Mouse (Mus musculus) ES-Bruce4 (cell line): ENCODE measurements around the gene Erbin. TPM values are rescaled to one million over a fixed set of nuclear protein-coding genes. Genes with fewer than 3 reads are reported as not detected.

Experiments used
- H3K27ac ChIP-seq: 2 replicates; pipeline ENCODE4 v1.5.1; 2012; ENCODE audit warnings: low read length, inconsistent platforms; ENCODE audit not compliant: insufficient read depth
- H3K27me3 ChIP-seq: 2 replicates; pipeline ENCODE4 v1.6.1; 2012; ENCODE audit warnings: mild to moderate bottlenecking, low read length, inconsistent platforms; ENCODE audit not compliant: control insufficient read depth, poor library complexity, insufficient read depth, severe bottlenecking
- H3K36me3 ChIP-seq: 2 replicates; pipeline ENCODE4 v1.6.1; 2012; ENCODE audit warnings: inconsistent platforms, mild to moderate bottlenecking, low read length, moderate library complexity; ENCODE audit not compliant: control insufficient read depth, poor library complexity, insufficient read depth, severe bottlenecking
- H3K4me1 ChIP-seq: one replicate; pipeline ENCODE4 v1.8.1; 2011; ENCODE audit warnings: low read length; ENCODE audit not compliant: control insufficient read depth, insufficient read depth
- H3K4me3 ChIP-seq: 2 replicates; pipeline ENCODE4 v1.5.1; 2011; ENCODE audit warnings: low read depth, mild to moderate bottlenecking, low read length
- H3K9ac ChIP-seq: 2 replicates; pipeline ENCODE4 v1.6.1; 2012; ENCODE audit warnings: low read depth, mild to moderate bottlenecking, inconsistent platforms; ENCODE audit not compliant: poor library complexity, severe bottlenecking
- H3K9me3 ChIP-seq: replicated peaks from 2 replicates; pipeline ENCODE4 v1.6.1; 2012; ENCODE audit warnings: mild to moderate bottlenecking, low read length, inconsistent platforms; ENCODE audit not compliant: control insufficient read depth, poor library complexity, insufficient read depth, severe bottlenecking
- CTCF ChIP-seq: IDR thresholded peaks from one replicate; pipeline ENCODE4 v1.8.1; 2011; ENCODE audit warnings: low read depth, low read length
- EP300 ChIP-seq: IDR thresholded peaks from 2 replicates; pipeline ENCODE4 v1.6.1; 2011; ENCODE audit warnings: low read depth, low read length; ENCODE audit not compliant: insufficient read depth
- POLR2A ChIP-seq: IDR thresholded peaks from one replicate; pipeline ENCODE4 v1.8.1; 2011; ENCODE audit warnings: low read length; ENCODE audit not compliant: insufficient read depth
- polyA plus RNA-seq: library from polyadenylated mRNA; stranded (reverse); fragments of >200 nt; gene quantifications from 2 replicates; pipeline ENCODE4 v1.2.4, GENCODE M21; 2011; ENCODE audit warnings: low read depth; ENCODE audit not compliant: missing spikeins, insufficient read depth, insufficient read length

The Erbin gene
- polyA plus RNA-seq, 1 experiment: 28.1 TPM

DNA sequence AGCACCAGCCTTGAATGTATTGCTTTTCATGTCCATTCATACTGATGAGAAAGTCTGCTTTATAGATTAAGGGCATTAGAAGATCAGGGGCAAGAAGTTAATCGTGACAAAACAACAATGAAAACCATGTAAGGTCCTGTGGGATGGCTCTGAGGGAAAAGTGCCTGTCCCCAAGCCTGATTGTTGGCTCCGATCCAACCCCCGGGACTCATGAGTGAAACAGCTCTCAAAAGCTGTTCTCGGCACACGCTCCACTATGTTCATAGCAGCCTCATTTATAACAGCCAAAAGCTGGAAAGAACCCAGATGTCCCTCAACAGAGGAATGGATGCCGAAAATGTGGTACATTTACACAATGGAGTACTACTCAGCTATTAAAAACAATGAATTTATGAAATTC lies 4.3 kb upstream of the Erbin start:
- TF ChIP-seq CTCF (no peak), POLR2A (no peak), EP300 (no peak)
- H3K4me1 ChIP-seq: no peaks in the 10 kb centered on the region
- peaks cover 6% of the 10 kb centered on the region for H3K27me3 ChIP-seq
- no peak overlapping the region for H3K9ac ChIP-seq
- H3K4me3 ChIP-seq: no peak overlapping the region
- H3K36me3 ChIP-seq: no peaks in the 10 kb centered on the region
- H3K27ac ChIP-seq: no peak overlapping the region
- H3K9me3 ChIP-seq: peaks cover 5% of the 10 kb centered on the region

DNA sequence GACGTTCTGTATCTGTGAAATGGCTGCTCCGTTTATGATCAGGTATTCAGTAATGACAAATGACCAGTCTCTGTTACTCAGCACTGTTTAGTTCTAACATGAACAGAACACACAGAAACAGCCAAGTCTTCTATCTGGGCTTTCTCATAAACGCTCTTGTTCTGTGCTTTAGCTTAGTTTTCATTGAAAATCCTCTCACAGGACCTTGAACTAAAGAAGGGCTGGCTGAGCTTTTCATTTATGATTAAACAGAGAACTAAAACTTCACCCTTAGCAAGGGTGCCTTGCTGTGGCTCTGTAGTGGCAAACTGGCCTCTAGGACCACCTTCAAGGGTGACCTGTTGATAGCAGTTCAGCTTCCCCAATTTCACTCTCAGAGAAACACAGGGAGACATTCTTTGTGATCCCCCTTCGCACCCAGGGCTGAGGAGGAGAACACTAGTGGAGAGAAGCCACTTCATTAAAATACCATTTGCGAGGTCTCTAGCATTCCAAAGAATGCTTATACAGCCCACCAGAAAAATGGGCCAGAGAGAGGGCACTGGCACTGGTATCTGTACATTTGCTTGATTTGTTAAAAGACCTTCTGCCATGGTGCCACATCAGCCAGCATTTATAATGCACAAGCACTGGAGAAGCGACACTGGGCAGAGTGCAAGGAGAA lies 3.2 kb upstream of the Erbin start:
- no peak overlapping the region for H3K4me3 ChIP-seq
- H3K9me3 ChIP-seq: no peaks in the 10 kb centered on the region
- H3K27me3 ChIP-seq: peaks cover 6% of the 10 kb centered on the region
- no peaks in the 10 kb centered on the region for H3K4me1 ChIP-seq
- TF ChIP-seq POLR2A: no peak
- no peak for TF ChIP-seq EP300
- no peak overlapping the region for H3K9ac ChIP-seq
- H3K27ac ChIP-seq: no peak overlapping the region
- H3K36me3 ChIP-seq: no peaks in the 10 kb centered on the region

DNA sequence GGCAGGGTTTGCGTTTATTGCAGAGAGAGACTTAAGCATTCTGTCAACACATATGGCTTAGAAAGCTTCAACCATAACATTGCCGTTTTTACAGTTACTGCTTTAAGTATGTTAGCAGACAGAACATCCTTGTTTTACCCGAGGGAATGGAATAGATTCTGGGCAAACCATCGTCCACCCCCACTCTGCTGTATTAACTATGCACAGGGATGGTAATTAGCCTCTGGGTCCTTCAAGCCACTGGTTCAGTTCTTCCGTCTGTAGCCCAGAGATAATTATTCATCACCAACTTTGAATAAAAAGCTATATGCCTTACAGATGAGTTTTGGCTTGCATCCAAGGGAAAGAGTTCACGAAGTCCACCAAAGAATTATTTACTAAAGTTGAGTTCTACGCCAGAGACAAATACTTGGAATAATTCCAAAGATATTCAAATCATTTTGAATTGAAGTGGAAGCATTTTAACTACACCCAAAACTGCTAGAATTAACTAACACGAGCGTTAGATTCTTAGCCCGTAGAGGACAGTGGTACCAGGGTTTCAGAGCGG lies 1.6 kb upstream of the Erbin start:
- no peaks in the 10 kb centered on the region for H3K4me1 ChIP-seq

DNA sequence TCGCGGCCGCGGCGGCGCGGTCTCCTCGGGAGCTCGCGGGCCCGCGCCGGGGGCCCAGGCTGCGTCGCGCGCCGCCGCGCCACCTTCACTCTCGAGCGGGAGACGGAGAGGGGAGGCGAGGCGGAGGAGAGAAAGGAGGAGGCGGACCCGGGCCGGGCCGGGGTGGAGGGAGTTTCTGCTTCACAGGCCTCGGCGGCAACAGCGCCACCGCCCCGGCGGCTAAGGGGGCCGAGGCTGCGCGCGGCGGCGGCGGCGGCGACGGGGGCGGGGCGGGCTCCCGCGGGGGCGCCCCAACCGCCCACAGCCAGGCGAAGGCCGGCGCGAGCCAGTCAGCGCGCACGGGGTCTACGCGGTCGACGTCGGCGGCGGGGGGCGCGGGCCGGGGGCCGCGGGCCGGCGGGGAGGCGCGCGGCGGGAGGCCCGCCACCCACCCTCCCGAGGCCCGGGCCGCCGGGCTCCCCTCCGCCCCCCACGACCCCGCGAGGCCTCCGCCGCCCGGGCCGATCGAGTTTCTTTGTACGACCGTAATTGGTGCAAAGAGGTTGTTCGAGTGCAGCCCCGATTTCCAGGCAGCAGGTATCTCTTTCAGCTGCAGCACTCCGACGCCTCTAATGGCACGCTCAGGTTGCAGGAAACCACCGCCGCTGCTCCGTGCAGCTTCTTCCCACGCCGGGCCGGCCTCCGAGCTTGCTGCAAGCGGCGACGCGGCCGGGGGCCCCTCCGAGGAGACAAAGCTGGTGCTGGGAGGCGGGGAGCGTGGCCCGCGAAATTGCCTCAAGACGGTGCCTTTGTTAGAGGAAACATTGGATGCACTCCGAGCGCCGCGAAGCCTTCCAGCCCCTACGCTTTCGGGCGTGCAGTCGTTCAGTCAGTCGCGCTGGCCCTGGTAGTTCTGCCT lies 868 bp upstream of the Erbin start:
- peaks cover 6% of the 10 kb centered on the region for H3K27me3 ChIP-seq
- H3K9me3 ChIP-seq: no peaks in the 10 kb centered on the region
- peak overlapping the region; percentile 98 for H3K4me3 ChIP-seq
- H3K9ac ChIP-seq: peak overlapping the region; percentile 100
- no peaks in the 10 kb centered on the region for H3K36me3 ChIP-seq
- no peak for TF ChIP-seq POLR2A
- H3K27ac ChIP-seq: peak overlapping the region; percentile 82
- no peaks in the 10 kb centered on the region for H3K4me1 ChIP-seq

More for the DNA sequence above, 1.6 kb upstream of the Erbin start:
- no peaks in the 10 kb centered on the region for H3K36me3 ChIP-seq
- peaks cover 6% of the 10 kb centered on the region for H3K27me3 ChIP-seq
- no peak for TF ChIP-seq EP300
- no peak overlapping the region for H3K27ac ChIP-seq
- peak overlapping the region; percentile 100 for H3K9ac ChIP-seq
- peak overlapping the region; percentile 85 for H3K4me3 ChIP-seq
- no peaks in the 10 kb centered on the region for H3K9me3 ChIP-seq

DNA sequence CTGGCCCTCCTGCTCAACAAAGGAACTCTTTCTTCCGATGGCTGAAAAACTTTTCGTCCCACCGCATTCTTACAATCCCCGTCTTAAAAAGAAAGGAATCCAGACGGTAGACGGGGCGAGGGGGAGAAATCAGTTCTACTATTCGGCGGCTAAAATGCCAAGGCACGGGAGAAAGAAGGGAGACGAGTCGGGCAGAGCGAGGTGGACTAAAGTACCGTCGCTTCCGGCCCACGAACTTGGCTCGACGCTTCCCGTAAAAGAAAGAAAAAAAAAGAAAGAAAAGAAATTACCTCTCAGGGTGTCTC lies 406 bp downstream of the Erbin start:
- H3K9me3 ChIP-seq: no peaks in the 10 kb centered on the region
- H3K9ac ChIP-seq: peak overlapping the region; percentile 100
- TF ChIP-seq CTCF (no peak), EP300 (no peak), POLR2A (no peak)
- peaks cover 6% of the 10 kb centered on the region for H3K27me3 ChIP-seq
- no peaks in the 10 kb centered on the region for H3K36me3 ChIP-seq
- H3K4me1 ChIP-seq: no peaks in the 10 kb centered on the region
- H3K4me3 ChIP-seq: peak overlapping the region; percentile 98
- peak overlapping the region; percentile 8 for H3K27ac ChIP-seq

DNA sequence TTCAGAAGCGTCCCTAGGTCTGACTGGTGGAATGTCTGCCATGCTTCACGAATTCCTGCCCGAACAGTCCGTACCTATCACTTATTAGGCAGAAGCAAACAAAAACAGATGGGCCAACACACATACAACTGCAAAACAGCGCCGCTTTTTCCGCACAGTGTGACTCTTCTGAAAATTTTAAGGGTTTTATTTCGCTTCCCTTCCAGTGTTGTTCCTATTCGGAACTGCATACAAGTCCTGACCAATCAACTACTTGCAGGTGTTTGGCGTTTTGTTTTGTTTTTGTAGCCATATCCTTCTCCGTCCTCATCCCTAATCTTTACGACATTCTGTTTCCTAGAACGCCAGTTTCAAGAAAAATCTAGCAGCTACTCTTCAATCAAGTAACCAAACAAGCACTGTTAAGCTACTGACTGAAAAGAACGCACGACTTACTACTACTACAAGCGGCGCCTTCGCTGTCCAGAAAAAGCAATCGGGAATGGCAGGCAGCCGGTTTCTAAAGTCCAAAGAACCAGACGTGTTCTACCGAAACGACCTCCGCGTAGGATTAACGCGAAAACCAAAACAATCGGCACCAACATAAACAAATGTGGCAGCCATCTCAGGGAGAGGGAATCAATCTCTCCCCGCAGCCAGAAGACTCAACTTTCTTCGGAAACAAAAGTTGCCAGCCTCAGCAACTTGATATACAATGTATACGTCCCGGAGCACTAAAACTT lies 919 bp downstream of the Erbin start:
- Histone ChIP-seq H3K27ac (peak overlapping the region; percentile 8; the same call in 1 of the 2 replicates), H3K27me3 (peaks cover 6% of the 10 kb centered on the region), H3K4me1 (no peaks in the 10 kb centered on the region), H3K36me3 (no peaks in the 10 kb centered on the region), H3K9me3 (no peaks in the 10 kb centered on the region), H3K9ac (peak overlapping the region; percentile 100), H3K4me3 (peak overlapping the region; percentile 98)
- TF ChIP-seq EP300: no peak
- TF ChIP-seq POLR2A: no peak
- no peak for TF ChIP-seq CTCF
